Mouse (Mus musculus) stomach, embryonic 14.5 days (tissue): ENCODE measurements around the gene Fam129a. TPM values are rescaled to one million over a fixed set of nuclear protein-coding genes. Genes with fewer than 3 reads are reported as not detected.

ENCODE experiments used
- ATAC-seq: fragments of 200-750 bp; cut with Nextera tagmentation; 2 replicates; pipeline ENCODE4 v1.8.0; 2017; ENCODE audit warnings: low read depth, moderate TSS enrichment; ENCODE audit not compliant: insufficient number of reproducible peaks, insufficient read depth, low FRiP score
- H3K27ac ChIP-seq: fragments of 300-500 bp; sonication (generic); 2 replicates; pipeline ENCODE4 v1.5.1; 2014; ENCODE audit warnings: mild to moderate bottlenecking, low read length, moderate library complexity, mixed read lengths
- H3K27me3 ChIP-seq: fragments of 300-500 bp; sonication (generic); 2 replicates; pipeline ENCODE4 v1.6.1; 2014; ENCODE audit warnings: low read length, control low read depth, mixed read lengths; ENCODE audit not compliant: control insufficient read depth, insufficient read depth
- H3K36me3 ChIP-seq: fragments of 300-500 bp; sonication (generic); 2 replicates; pipeline ENCODE4 v1.6.1; 2014; ENCODE audit warnings: mild to moderate bottlenecking, control low read depth, low read length, moderate library complexity, mixed read lengths; ENCODE audit not compliant: control insufficient read depth, insufficient read depth
- H3K4me1 ChIP-seq: fragments of 300-500 bp; sonication (generic); 2 replicates; pipeline ENCODE4 v1.6.1; 2014; ENCODE audit warnings: low read length, control low read depth, mixed read lengths; ENCODE audit not compliant: control insufficient read depth, insufficient read depth
- H3K4me2 ChIP-seq: fragments of 300-500 bp; sonication (generic); replicated peaks from 2 replicates; pipeline ENCODE4 v1.6.1; 2014; ENCODE audit warnings: low read depth, low read length, control low read depth
- H3K4me3 ChIP-seq: fragments of 300-500 bp; sonication (generic); 2 replicates; pipeline ENCODE4 v1.5.1; 2014; ENCODE audit warnings: low read depth, low read length, control low read depth
- H3K9ac ChIP-seq: fragments of 300-500 bp; sonication (generic); replicated peaks from 2 replicates; pipeline ENCODE4 v1.6.1; 2014; ENCODE audit warnings: low read depth, mild to moderate bottlenecking, control low read depth, low read length, moderate library complexity, mixed read lengths
- H3K9me3 ChIP-seq: fragments of 300-500 bp; sonication (generic); 2 replicates; pipeline ENCODE4 v1.6.1; 2016; ENCODE audit warnings: low read depth, low read length, control low read depth; ENCODE audit not compliant: control insufficient read depth
- WGBS: fragments of 180-500 bp; shearing (Covaris S2); extraction: QIAGEN DNeasy Blood & Tissue Kit; methylation state at CpG from one replicate; pipeline ENCODE4 v1.1.7; 2014; 5-methylcytosine and 5-hydroxymethylcytosine counted together
- polyA plus RNA-seq: library from polyadenylated mRNA; unstranded; fragments of >200 nt; fragmentation: Nextera tagmentation; extraction: Ambion mirVana; gene quantifications from 2 replicates; pipeline ENCODE4 v1.2.1, GENCODE M21; 2014

Fam129a gene
- polyA plus RNA-seq, 1 experiment from 2014 or later: 9.0 TPM

- WGBS: 76% methylated on average over 3 of the region's 3 CpGs
- ATAC-seq: no peak
- no peak overlapping the region for H3K9ac ChIP-seq
- H3K27me3 ChIP-seq: no peaks in the 10 kb centered on the region
- H3K36me3 ChIP-seq: peaks cover 14% of the 10 kb centered on the region; the same call in 1 of the 2 replicates
- no peaks in the 10 kb centered on the region for H3K9me3 ChIP-seq
- no peak overlapping the region for H3K4me2 ChIP-seq
- H3K27ac ChIP-seq: no peak overlapping the region
- H3K4me1 ChIP-seq: no peaks in the 10 kb centered on the region
- H3K4me3 ChIP-seq: no peak overlapping the region
Observed at GRCm38 (mm10) chr1:151764236-151764635, 193.2 kb downstream of the Fam129a start.

- no peaks in the 10 kb centered on the region for H3K4me1 ChIP-seq
- WGBS: 72% methylated on average over 2 of the region's 2 CpGs
- no peak overlapping the region for H3K4me2 ChIP-seq
- H3K9me3 ChIP-seq: no peaks in the 10 kb centered on the region
- ATAC-seq: no peak
- H3K4me3 ChIP-seq: no peak overlapping the region
- H3K27me3 ChIP-seq: no peaks in the 10 kb centered on the region
- H3K9ac ChIP-seq: no peak overlapping the region
- H3K36me3 ChIP-seq: peaks cover 15% of the 10 kb centered on the region; the same call in 1 of the 2 replicates
- H3K27ac ChIP-seq: no peak overlapping the region
Observed at GRCm38 (mm10) chr1:151766166-151766565, 195.2 kb downstream of the Fam129a start.

GRCm38 (mm10) chr1:151766976-151767654, 196.1 kb downstream of the Fam129a start:
- H3K4me3 ChIP-seq: no peak overlapping the region
- no peak overlapping the region for H3K27ac ChIP-seq
- peaks cover 9% of the 10 kb centered on the region; the same call in 1 of the 2 replicates for H3K36me3 ChIP-seq
- H3K27me3 ChIP-seq: no peaks in the 10 kb centered on the region
- no peaks in the 10 kb centered on the region for H3K4me1 ChIP-seq
- no peak for ATAC-seq
- H3K9me3 ChIP-seq: no peaks in the 10 kb centered on the region
- H3K4me2 ChIP-seq: no peak overlapping the region
- H3K9ac ChIP-seq: no peak overlapping the region
- 55% methylated on average over 3 of the region's 3 CpGs for WGBS

GRCm38 (mm10) chr1:151769200-151769913, 198.4 kb downstream of the Fam129a start:
- H3K9ac ChIP-seq: no peak overlapping the region
- H3K9me3 ChIP-seq: no peaks in the 10 kb centered on the region
- no peaks in the 10 kb centered on the region for H3K4me1 ChIP-seq
- H3K4me2 ChIP-seq: no peak overlapping the region
- no peak for ATAC-seq
- 88% methylated on average over 3 of the region's 3 CpGs for WGBS
- no peaks in the 10 kb centered on the region for H3K27me3 ChIP-seq
- H3K27ac ChIP-seq: no peak overlapping the region
- H3K36me3 ChIP-seq: peaks cover 5% of the 10 kb centered on the region; the same call in 1 of the 2 replicates
- no peak overlapping the region for H3K4me3 ChIP-seq

Other genes with a start within 250 kb of the Fam129a start
- gene Ivns1abp, start 226.7 kb upstream of the Fam129a start, polyA plus RNA-seq: 201 and 217 TPM in 2 replicates
- gene Swt1, start 142.7 kb upstream of the Fam129a start, polyA plus RNA-seq: 31.9 and 33.6 TPM in 2 replicates
- gene Trmt1l, start 142.6 kb upstream of the Fam129a start, polyA plus RNA-seq: 42.3 and 44.7 TPM in 2 replicates
- gene Rnf2, start 70.2 kb upstream of the Fam129a start, polyA plus RNA-seq: 94.1 and 94.8 TPM in 2 replicates
- 18.6 and 20.1 TPM in 2 replicates for gene Edem3, start 184.2 kb downstream of the Fam129a start, polyA plus RNA-seq